Mouse (Mus musculus) erythroblast, embryonic 14.5 days (primary cell): ENCODE results near the gene Usp39. TPM values are rescaled to one million over a fixed set of nuclear protein-coding genes. Genes with fewer than 3 reads are reported as not detected.

Experiments
- H3K27me3 ChIP-seq: 2 replicates; pipeline ENCODE4 v1.6.1; 2012; ENCODE audit warnings: inconsistent platforms; ENCODE audit not compliant: control insufficient read depth
- H3K36me3 ChIP-seq: 2 replicates; pipeline ENCODE4 v1.6.1; 2012; ENCODE audit warnings: mild to moderate bottlenecking, inconsistent platforms; ENCODE audit not compliant: control insufficient read depth
- H3K4me1 ChIP-seq: 2 replicates; pipeline ENCODE4 v1.6.1; 2012; ENCODE audit warnings: inconsistent platforms; ENCODE audit not compliant: control insufficient read depth
- H3K4me3 ChIP-seq: replicated peaks from 2 replicates; pipeline ENCODE3; 2012; ENCODE audit warnings: moderate library complexity, mild to moderate bottlenecking, inconsistent platforms
- H3K9me3 ChIP-seq: 2 replicates; pipeline ENCODE4 v1.6.1; 2012; ENCODE audit warnings: low read length, inconsistent platforms, mixed read lengths; ENCODE audit not compliant: control insufficient read depth
- GATA1 ChIP-seq: IDR thresholded peaks from 2 replicates; pipeline ENCODE4 v1.6.1; 2012; ENCODE audit warnings: low read length, inconsistent platforms, mixed read lengths
- TAL1 ChIP-seq: IDR thresholded peaks from 3 replicates; pipeline ENCODE4 v1.6.1; 2012; ENCODE audit warnings: low read length, inconsistent platforms, mixed read lengths
- polyA plus RNA-seq: library from polyadenylated mRNA; stranded (reverse); fragments of >175 nt; gene quantifications from 2 replicates; pipeline ENCODE4 v1.2.3, GENCODE M21; 2012

The Usp39 gene
- polyA plus RNA-seq, 1 experiment: 3.5 TPM

GRCm38 (mm10) chr6:72386561-72386960 lies 41.6 kb upstream of the Usp39 start:
- Histone ChIP-seq H3K36me3 (peaks cover 73% of the 10 kb centered on the region), H3K27me3 (no peaks in the 10 kb centered on the region), H3K4me3 (no peak overlapping the region), H3K4me1 (peaks cover 81% of the 10 kb centered on the region), H3K9me3 (no peaks in the 10 kb centered on the region)
- no peak for TF ChIP-seq TAL1
- TF ChIP-seq GATA1: no peak

- Histone ChIP-seq H3K4me1 (peaks cover 88% of the 10 kb centered on the region), H3K4me3 (no peak overlapping the region), H3K9me3 (no peaks in the 10 kb centered on the region), H3K27me3 (no peaks in the 10 kb centered on the region), H3K36me3 (peaks cover 73% of the 10 kb centered on the region)
- TF ChIP-seq GATA1: no peak
- TF ChIP-seq TAL1: no peak
These were observed 40.3 kb upstream of the Usp39 start for GRCm38 (mm10) chr6:72385258-72385657.

DNA sequence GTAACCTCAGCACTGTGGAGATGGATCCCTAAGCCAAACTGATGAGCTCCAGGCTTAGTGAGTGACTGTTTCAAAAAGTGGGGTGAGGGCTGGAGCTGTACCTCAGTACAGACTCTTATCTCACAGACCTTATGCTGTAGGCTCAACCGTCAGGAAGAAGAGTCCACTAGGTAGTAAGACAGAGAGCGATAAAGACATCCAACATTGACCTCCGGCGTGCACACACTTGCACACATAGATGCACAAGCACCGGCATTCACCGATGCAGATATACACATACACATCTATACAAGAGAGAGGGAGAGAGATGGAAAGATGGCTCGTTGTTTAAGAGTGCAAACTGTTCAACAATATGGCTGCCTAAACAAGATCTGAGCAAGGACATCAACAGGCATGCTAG lies 39.0 kb upstream of the Usp39 start:
- peaks cover 95% of the 10 kb centered on the region for H3K4me1 ChIP-seq
- TF ChIP-seq GATA1 (peak; percentile 81), TAL1 (peak; percentile 80)
- H3K27me3 ChIP-seq: no peaks in the 10 kb centered on the region
- no peaks in the 10 kb centered on the region for H3K9me3 ChIP-seq
- H3K36me3 ChIP-seq: peaks cover 67% of the 10 kb centered on the region
- H3K4me3 ChIP-seq: peak overlapping the region; percentile 20

GRCm38 (mm10) chr6:72383142-72383820 lies 38.3 kb upstream of the Usp39 start:
- Histone ChIP-seq H3K9me3 (no peaks in the 10 kb centered on the region), H3K27me3 (no peaks in the 10 kb centered on the region), H3K4me1 (peaks cover 95% of the 10 kb centered on the region), H3K36me3 (peaks cover 66% of the 10 kb centered on the region), H3K4me3 (peak overlapping the region; percentile 20)
- no peak for TF ChIP-seq GATA1
- TF ChIP-seq TAL1: no peak

- H3K4me1 ChIP-seq: peaks cover 95% of the 10 kb centered on the region
- no peaks in the 10 kb centered on the region for H3K9me3 ChIP-seq
- peaks cover 66% of the 10 kb centered on the region for H3K36me3 ChIP-seq
- no peaks in the 10 kb centered on the region for H3K27me3 ChIP-seq
- no peak overlapping the region for H3K4me3 ChIP-seq
- TF ChIP-seq TAL1 (no peak), GATA1 (no peak)
These were observed 37.5 kb upstream of the Usp39 start for GRCm38 (mm10) chr6:72382494-72382893.

DNA sequence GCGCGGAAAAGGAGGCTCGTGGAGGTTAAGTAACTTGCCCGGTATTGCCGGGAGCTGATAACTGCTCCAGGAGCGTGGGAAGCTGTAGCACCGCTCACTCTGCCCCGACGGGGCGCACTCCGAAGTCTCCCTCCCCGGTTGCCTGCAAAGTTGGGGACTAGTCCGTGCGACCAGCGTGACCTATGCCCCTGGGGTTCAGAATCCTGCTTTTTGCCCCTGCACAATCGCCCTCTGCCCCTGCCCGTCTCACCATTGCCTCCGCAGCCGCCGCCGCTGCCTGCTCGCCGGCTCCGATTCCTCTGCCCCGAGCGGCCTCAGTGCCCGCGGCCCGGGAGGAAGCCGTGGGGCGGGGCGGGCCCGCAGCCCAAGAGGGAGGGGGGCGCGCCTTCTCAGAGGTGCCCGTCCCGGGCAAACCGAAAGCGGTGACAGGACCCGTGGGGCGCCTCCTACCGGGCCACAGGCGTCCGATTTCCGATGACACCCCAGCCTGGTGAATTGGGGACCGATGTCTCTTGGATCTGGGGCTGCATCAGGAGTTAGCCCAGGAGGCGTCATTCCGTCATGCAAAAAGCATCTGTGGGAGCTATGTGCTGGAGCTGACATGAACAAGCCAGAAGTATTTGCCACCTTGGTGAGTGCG lies 35.3 kb upstream of the Usp39 start, which contains the start of gene Vamp5:
Gene Vamp5, minus strand, starts transcription at position 338 of the 640 bp plus-strand sequence.
- Histone ChIP-seq H3K27me3 (no peaks in the 10 kb centered on the region), H3K4me1 (peaks cover 86% of the 10 kb centered on the region), H3K4me3 (peak within 1 kb of the TSS; percentile 95), H3K9me3 (no peaks in the 10 kb centered on the region), H3K36me3 (peaks cover 64% of the 10 kb centered on the region)
- TF ChIP-seq GATA1: no peak

GRCm38 (mm10) chr6:72379377-72380130 lies 34.6 kb upstream of the Usp39 start:
- Histone ChIP-seq H3K27me3 (no peaks in the 10 kb centered on the region), H3K36me3 (peaks cover 59% of the 10 kb centered on the region), H3K9me3 (no peaks in the 10 kb centered on the region), H3K4me3 (peak overlapping the region; percentile 95), H3K4me1 (peaks cover 86% of the 10 kb centered on the region)
- TF ChIP-seq TAL1 (no peak), GATA1 (no peak)

- TF ChIP-seq GATA1 (no peak), TAL1 (no peak)
- H3K27me3 ChIP-seq: no peaks in the 10 kb centered on the region
- no peaks in the 10 kb centered on the region for H3K9me3 ChIP-seq
- H3K36me3 ChIP-seq: peaks cover 58% of the 10 kb centered on the region
- peaks cover 86% of the 10 kb centered on the region for H3K4me1 ChIP-seq
- peak overlapping the region; percentile 95 for H3K4me3 ChIP-seq
These were observed 33.7 kb upstream of the Usp39 start for GRCm38 (mm10) chr6:72378510-72379234.
